Mouse (Mus musculus) 416B (cell line): ENCODE data around the gene Dazap2.
"Not testable (repeated sequence)": the region's sequence is repeated elsewhere in the genome, so short reads cannot be mapped to it uniquely, and the experiment has no call there.

Experiments used
- DNase-seq: peaks from one replicate; pipeline ENCODE4 v3.0.0; 2011; ENCODE audit warnings: low read depth

Gene Dazap2

GRCm38 (mm10) chr15:100611951-100612350 is 3.2 kb upstream of the Dazap2 start:
- DNase-seq = peak; percentile 90

- peak; percentile 76 for DNase-seq
Measured at GRCm38 (mm10) chr15:100612432-100612831, 2.7 kb upstream of the Dazap2 start.

- peak; percentile 88 for DNase-seq
Measured at GRCm38 (mm10) chr15:100613584-100613983, 1.6 kb upstream of the Dazap2 start.

DNA sequence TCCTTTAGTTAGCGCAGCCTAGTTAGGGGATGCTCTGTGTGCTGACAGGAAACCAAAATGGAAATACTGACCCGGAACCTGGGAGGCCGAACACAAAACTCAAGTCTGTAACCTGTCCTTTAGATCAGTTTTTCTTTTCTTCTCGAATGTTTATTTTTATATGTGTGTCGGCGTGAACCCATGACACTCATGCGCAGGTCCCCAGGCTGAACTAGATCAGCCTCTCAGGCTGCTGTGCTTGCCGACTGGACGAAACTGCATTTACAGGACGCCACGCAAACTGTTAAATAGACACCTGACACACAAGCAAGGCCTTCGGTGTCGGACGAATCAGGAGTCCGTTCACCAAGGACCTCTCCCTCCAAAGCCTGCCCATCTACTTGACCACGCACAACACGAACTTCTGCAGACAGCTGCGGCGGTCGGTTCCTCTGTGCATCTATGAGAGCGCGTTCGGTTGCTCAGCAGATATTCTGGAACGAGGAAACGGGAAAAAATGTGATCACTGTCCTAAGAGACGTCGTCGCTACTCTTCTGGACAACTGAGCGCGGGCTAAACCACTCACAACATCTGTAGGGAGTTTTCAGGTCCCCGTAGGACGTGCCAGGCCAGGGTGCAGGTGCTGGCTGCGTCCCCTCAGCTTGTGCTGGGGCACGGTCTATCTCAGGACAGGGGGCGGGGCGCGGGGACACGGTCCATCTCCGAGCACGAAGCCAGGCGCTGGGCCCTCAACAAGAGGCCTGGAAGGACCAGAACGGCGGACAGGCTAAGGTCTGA is 742 bp upstream of the Dazap2 start:
- peak; percentile 74 for DNase-seq

DNA sequence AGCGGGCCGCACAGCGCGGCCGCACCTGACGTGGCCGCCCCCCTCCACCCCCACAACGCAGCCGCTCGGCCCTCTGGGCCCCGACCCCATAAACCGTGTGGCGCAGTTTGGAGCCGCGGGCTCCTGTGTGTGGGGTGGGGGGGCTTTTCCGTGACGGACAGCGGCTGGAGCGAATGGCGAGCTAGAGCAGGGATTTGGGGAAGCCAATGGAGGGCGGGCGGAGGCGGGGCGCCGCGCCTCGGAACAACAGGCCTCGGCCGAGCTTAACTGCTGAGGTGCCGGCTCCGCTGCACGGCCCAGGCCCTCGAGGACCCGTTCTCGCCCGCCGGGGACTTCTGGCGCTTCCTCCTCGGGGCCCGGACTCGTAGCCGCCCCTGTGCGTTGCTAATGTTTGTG is 674 bp downstream of the Dazap2 start:
- peak; percentile 92 for DNase-seq

DNA sequence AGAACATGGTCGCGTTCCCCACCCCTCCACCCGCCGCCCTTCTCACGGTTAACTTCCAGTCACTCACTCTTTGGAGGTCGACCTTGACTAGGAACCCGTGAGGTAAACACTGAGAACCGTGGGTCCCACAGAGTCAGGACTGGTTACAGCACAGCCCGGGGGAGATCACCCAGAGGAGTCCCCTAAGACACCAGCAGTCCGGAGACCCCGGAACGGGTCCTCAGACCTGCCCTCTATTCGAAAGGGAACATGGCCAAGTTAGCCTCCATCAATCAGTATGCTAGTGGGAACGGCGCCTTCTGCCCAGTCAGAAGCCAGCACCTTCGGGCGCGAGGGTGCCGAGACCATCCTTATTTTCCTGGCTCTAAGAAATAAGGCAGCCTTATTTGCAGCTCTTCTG is 1.1 kb downstream of the Dazap2 start:
- DNase-seq = no peak

GRCm38 (mm10) chr15:100619200-100619599 is 4.1 kb downstream of the Dazap2 start:
- peak; percentile 45 for DNase-seq

- DNase-seq = not testable (repeated sequence)
Measured at GRCm38 (mm10) chr15:100621671-100622070, 6.5 kb downstream of the Dazap2 start.

DNA sequence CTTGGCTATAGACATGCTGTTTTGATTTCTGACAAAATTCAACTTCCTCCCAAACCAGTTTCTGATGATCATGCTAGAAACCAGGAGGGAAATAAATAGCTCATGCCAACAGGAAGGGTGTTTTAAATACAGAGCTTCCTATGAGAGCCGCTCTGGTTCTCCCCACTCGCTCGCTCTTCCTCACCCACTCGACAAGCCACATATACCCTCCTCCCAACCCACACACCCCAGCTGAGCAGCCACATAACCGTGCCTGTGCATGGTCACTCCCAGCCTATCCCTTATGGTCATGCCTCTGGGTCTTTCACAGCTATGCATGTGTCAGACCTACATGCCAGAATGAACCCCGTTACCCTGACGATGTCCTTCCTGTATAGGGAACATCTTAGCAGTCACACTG is 7.0 kb downstream of the Dazap2 start:
- peak; percentile 51 for DNase-seq

- DNase-seq = no peak
Measured at GRCm38 (mm10) chr15:100623754-100624153, 8.6 kb downstream of the Dazap2 start.

DNA sequence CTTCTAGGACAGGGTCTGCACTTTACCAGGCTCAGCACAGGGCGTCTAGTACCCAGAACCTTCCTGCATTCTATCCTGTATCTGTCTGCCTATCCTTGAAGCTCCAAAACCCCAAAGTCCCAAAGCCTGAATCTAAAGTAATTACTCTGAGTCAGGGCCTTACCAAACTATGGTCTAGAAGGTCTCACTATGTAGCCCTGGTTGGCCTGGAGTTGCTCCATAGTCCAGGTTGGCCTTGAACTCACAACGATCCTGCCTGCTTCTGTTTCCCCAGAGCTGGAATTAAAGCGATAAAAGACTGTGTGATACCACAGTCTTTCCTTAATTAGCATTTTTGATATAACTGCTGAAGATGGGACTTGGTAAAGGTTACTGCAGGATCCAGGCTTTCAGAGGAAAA is 9.3 kb downstream of the Dazap2 start:
- no peak for DNase-seq

- peak; percentile 39 for DNase-seq
Measured at GRCm38 (mm10) chr15:100627287-100627686, 12.1 kb downstream of the Dazap2 start.

GRCm38 (mm10) chr15:100627774-100628370 is 12.7 kb downstream of the Dazap2 start:
- DNase-seq = no peak

- no peak for DNase-seq
Measured at GRCm38 (mm10) chr15:100628797-100629196, 13.6 kb downstream of the Dazap2 start.

DNA sequence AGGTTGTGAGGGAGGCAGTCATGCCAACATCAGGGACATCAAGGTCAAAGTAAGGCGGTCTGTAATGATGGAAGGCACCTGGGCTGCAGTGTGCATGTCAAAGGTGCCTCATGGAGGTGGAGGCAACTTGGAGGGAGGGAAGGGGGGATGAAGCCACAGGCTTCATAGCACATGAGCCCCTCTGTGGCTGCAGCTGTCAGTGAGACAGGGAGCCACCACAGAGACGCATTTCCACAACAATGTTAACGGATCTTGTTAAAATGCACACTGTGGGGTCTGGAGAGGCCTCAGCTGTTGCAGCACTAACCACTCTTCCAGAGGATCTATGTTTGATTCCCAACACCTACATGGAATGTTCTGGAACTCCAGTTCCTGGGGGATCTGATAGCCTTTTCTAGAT is 15.0 kb downstream of the Dazap2 start:
- DNase-seq = no peak

DNA sequence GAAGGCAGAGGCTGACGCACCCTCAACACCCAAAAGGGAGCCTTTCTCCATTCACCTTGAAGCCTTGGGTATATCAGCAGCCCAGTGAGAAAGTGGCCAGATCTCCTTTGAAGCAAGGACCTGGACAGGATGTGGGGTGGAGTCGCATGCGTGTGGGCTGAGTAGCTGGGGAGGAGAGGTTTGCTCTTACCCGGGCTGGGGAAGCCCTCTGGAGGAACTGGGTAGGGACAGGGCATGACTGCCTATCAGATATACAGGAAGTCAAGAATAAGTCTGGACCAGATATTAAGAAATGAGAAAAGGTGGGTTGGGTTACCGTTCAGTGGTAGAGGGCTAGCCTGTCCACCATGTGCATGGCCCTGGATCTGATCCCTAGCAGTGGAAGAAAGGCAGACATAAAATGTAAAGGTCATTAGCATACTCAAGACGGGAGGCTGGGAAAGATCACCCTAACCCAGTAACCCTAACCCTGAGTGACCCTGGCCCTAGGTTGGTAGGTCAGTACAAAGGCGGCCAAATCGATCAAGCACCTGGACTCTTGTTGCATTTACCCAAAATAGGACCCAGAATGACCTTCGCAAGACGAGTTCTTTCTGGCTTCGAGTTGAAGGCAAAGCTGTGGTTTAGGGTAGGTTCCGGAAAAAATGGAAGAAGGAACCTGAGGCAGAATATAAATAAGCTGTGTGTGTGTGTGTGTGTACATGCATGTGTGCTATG is 16.5 kb downstream of the Dazap2 start:
- DNase-seq = peak; percentile 80

DNA sequence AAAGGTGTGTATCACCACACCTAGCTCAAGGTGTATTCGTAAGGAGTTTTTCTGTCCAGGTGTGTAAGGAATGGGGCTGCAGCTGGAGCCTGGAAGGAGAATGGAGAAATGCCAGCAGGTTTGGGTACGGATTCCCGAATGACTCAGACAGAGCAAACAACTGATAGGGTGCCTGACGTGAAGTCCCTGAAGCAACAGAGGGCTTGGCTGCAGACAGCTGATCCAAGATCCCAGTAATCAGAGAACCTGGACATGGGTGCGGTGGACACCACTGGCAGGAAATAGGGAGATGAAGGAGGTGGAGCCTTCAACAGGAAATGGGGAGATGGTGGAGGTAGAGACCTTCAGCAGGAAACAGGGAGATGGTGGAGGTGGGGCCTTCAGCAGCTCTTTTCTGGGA is 17.2 kb downstream of the Dazap2 start:
- DNase-seq = no peak

DNA sequence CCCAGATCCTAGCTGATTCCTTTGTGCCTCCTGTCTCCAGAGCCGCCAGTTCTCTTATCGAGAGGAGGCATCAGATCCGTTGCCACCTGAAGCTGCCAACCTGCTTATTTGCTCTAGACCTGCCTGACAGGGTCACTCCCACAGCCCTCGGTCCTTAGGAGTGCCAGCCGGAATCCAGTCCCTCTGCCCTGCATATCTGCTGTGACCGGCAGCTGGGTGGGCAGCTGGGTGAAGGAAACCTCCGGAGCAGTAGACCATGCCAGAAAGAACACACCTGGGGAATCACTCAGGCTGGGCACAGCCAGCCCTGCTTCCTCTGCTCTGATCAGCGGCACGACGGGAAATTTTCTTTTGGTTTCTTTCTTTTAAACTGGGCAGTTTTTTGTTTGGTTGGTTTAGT is 18.2 kb downstream of the Dazap2 start:
- no peak for DNase-seq

DNA sequence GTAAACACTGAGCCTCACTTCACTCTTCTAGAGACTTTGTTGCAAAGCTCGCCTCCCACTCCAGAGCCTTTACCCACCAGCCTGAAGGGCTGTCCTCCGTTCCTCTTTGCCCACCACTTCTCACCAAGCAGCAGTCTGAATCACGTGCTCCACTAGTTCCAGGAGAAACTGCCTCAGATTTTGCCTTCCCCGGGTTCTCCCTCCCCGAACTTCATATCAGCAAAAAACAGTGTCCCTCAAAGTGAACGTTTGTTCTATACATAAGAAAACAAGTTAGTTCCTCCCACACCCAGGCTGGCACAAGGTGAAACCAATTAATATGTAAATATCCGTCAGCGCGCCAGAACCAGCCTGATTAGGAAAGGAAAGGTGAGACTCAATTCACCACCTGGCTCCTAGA is 20.1 kb downstream of the Dazap2 start:
- DNase-seq = no peak

- DNase-seq = no peak
Measured at GRCm38 (mm10) chr15:100635851-100636645, 20.9 kb downstream of the Dazap2 start.

GRCm38 (mm10) chr15:100636700-100637501 is 21.8 kb downstream of the Dazap2 start, which contains the start of gene Smagp:
Gene Smagp (minus strand): TSS chr15:100636940.
- DNase-seq = no peak
